7 mouse cellular contexts compared by ENCODE assay signal in genomic region chr6:21984990-21985731, GRCm38 (mm10). TPM values are rescaled to one million over a fixed set of nuclear protein-coding genes. Genes with fewer than 3 reads are reported as not detected.
DNase-seq lines count a peak whose midpoint lies in the region; ATAC-seq and TF ChIP-seq lines count a peak whose summit lies in the region.

No protein-coding gene starts in this region.

- no peaks in the 10 kb centered on the region for H3K4me1 ChIP-seq in G1E (ENCODE audit: insufficient read depth, low read depth, low read length)
- H3K4me1 ChIP-seq in embryonic facial prominence, embryonic 15.5 days, result 0 out of 2 replicates have a peak, but pooled peaks cover 7% of the 10 kb centered on the region
- H3K4me1 ChIP-seq in heart, embryonic 16.5 days (ENCODE audit: control insufficient read depth, insufficient read depth, low read length), result 0 out of 2 replicates have a peak, but pooled peaks cover 3% of the 10 kb centered on the region
- H3K4me1 ChIP-seq in lung, adult 2 months (ENCODE audit: control insufficient read depth, insufficient read depth, low read length), result peaks cover 2% of the 10 kb centered on the region; the same call in 1 of the 2 replicates
- peaks cover 21% of the 10 kb centered on the region for H3K4me1 ChIP-seq in neural tube, embryonic 15.5 days

- peak overlapping the region; percentile 80 for H3K4me2 ChIP-seq in embryonic facial prominence, embryonic 15.5 days (replicated peaks)
- peak overlapping the region; percentile 80 for H3K4me2 ChIP-seq in heart, embryonic 16.5 days (ENCODE audit: low read depth, low read length)
- peak overlapping the region; percentile 95 for H3K4me2 ChIP-seq in neural tube, embryonic 15.5 days

- no peak for TF ChIP-seq CTCF in G1E (IDR thresholded peaks at IDR 0.05; ENCODE audit: low read depth, low read length)
- peak; percentile 15; the same call in 1 of the 2 replicates for TF ChIP-seq CTCF in lung, adult 2 months (IDR thresholded peaks at IDR 0.05; ENCODE audit: insufficient read depth, low read length)

- 2% methylated on average over 16 of the region's 16 CpGs for WGBS in embryonic facial prominence, embryonic 15.5 days
- WGBS in heart, embryonic 16.5 days, result 7% methylated on average over 16 of the region's 16 CpGs
- 6% methylated on average over 16 of the region's 16 CpGs for WGBS in lung, adult 2 months
- 9% methylated on average over 16 of the region's 16 CpGs for WGBS in neural tube, embryonic 15.5 days

- no peak overlapping the region for H3K4me3 ChIP-seq in G1E (ENCODE audit: low read depth, low read length)
- peak overlapping the region; percentile 43 for H3K4me3 ChIP-seq in embryonic facial prominence, embryonic 15.5 days (replicated peaks)
- peak overlapping the region; percentile 58 for H3K4me3 ChIP-seq in heart, embryonic 16.5 days (ENCODE audit: low read length)
- H3K4me3 ChIP-seq in lung, adult 2 months (replicated peaks; ENCODE audit: extremely low read depth, low read depth, low read length), result peak overlapping the region; percentile 56
- H3K4me3 ChIP-seq in neural tube, embryonic 15.5 days (replicated peaks), result peak overlapping the region; percentile 45

- peak; percentile 5 for DNase-seq in G1E (ENCODE audit: low spot score)
- DNase-seq in adrenal gland, adult 8-10 months, result peak; percentile 56
- DNase-seq in kidney, postnatal 25 days, result peak; percentile 47 to 80
- DNase-seq in lung, adult 2 months, result peak; percentile 38

- peak overlapping the region; percentile 27; the same call in 1 of the 2 replicates for H3K9ac ChIP-seq in embryonic facial prominence, embryonic 15.5 days
- peak overlapping the region; percentile 65 for H3K9ac ChIP-seq in heart, embryonic 16.5 days (ENCODE audit: low read length)
- peak overlapping the region; percentile 34 for H3K9ac ChIP-seq in neural tube, embryonic 15.5 days (replicated peaks)

- peak overlapping the region; percentile 87 for H3K27ac ChIP-seq in embryonic facial prominence, embryonic 15.5 days (replicated peaks)
- peak overlapping the region; percentile 64 for H3K27ac ChIP-seq in heart, embryonic 16.5 days (ENCODE audit: low read length)
- H3K27ac ChIP-seq in neural tube, embryonic 15.5 days (replicated peaks), result no peak overlapping the region

- no peaks in the 10 kb centered on the region for H3K9me3 ChIP-seq in G1E (replicated peaks)
- H3K9me3 ChIP-seq in embryonic facial prominence, embryonic 15.5 days (replicated peaks), result no peaks in the 10 kb centered on the region
- H3K9me3 ChIP-seq in heart, embryonic 16.5 days (replicated peaks; ENCODE audit: control insufficient read depth, low read length), result no peaks in the 10 kb centered on the region
- H3K9me3 ChIP-seq in neural tube, embryonic 15.5 days (replicated peaks), result no peaks in the 10 kb centered on the region

- TF ChIP-seq POLR2A in lung, adult 2 months (IDR thresholded peaks at IDR 0.05; ENCODE audit: borderline replicate concordance, extremely low read depth, low read depth, low read length), result no peak

- H3K36me3 ChIP-seq in G1E (replicated peaks), result no peaks in the 10 kb centered on the region
- no peaks in the 10 kb centered on the region for H3K36me3 ChIP-seq in embryonic facial prominence, embryonic 15.5 days
- no peaks in the 10 kb centered on the region for H3K36me3 ChIP-seq in heart, embryonic 16.5 days (ENCODE audit: control insufficient read depth, insufficient read depth)
- H3K36me3 ChIP-seq in neural tube, embryonic 15.5 days, result no peaks in the 10 kb centered on the region

- H3K27me3 ChIP-seq in G1E (ENCODE audit: insufficient read depth, low read length), result peaks cover 16% of the 10 kb centered on the region
- H3K27me3 ChIP-seq in embryonic facial prominence, embryonic 15.5 days, result no peaks in the 10 kb centered on the region
- no peaks in the 10 kb centered on the region for H3K27me3 ChIP-seq in heart, embryonic 16.5 days (ENCODE audit: control insufficient read depth, insufficient read depth, low read length)
- peaks cover 31% of the 10 kb centered on the region for H3K27me3 ChIP-seq in neural tube, embryonic 15.5 days (replicated peaks)

- no peak for ATAC-seq in G1E (ENCODE audit: extremely low read depth, insufficient number of reproducible peaks, low FRiP score, poor library complexity, severe bottlenecking)
- peak; percentile 74 for ATAC-seq in embryonic facial prominence, embryonic 15.5 days (ENCODE audit: insufficient number of reproducible peaks, low FRiP score, low TSS enrichment, low read depth)
- ATAC-seq in heart, embryonic 16.5 days (replicated peaks; ENCODE audit: extremely low read depth, insufficient read depth, low FRiP score), result peak; percentile 56; the same call in 1 of the 2 replicates
- ATAC-seq in neural tube, embryonic 15.5 days (ENCODE audit: low FRiP score), result peak; percentile 47; the same call in 1 of the 2 replicates

RNA-seq across cellular contexts. Expression of gene Cped1, which starts 0.6 kb away (rescaled TPM):
- total RNA-seq in G1E (2014; fragmentation: Nextera tagmentation) (not detected in 2 replicates), G1E (2017) (0.17 and 0.22 TPM in 2 replicates)
- polyA plus RNA-seq in G1E (2012), result not detected in 2 replicates
- 10 to 100 TPM; 49.0 to 62.4 (median 51.9) TPM for total RNA-seq in adrenal gland, adult 8-10 months (2022)
- 28.5 and 30.3 TPM in 2 replicates for polyA plus RNA-seq in embryonic facial prominence, embryonic 15.5 days (2015; fragmentation: Nextera tagmentation; extraction: Ambion mirVana)
- 4.8 and 7.2 TPM in 2 replicates for polyA plus RNA-seq in heart, embryonic 16.5 days (2015; fragmentation: Nextera tagmentation; extraction: Ambion mirVana)
- 23.2 and 29.4 TPM in 2 replicates for polyA plus RNA-seq in lung, adult 2 months (2012; rRNA removed)
- 2.7 and 3.6 TPM in 2 replicates for polyA plus RNA-seq in neural tube, embryonic 15.5 days (2015; fragmentation: Nextera tagmentation; extraction: Ambion mirVana)

RNA-seq across cellular contexts. Expression of gene Ing3, which starts 35.8 kb away (rescaled TPM):
- total RNA-seq in G1E (2014; fragmentation: Nextera tagmentation), result 27.0 and 30.6 TPM in 2 replicates
- total RNA-seq in G1E (2017), result 15.2 and 18.1 TPM in 2 replicates
- 8.7 and 12.5 TPM in 2 replicates for polyA plus RNA-seq in G1E (2012)
- 10 to 100 TPM; 19.4 to 31.3 (median 23.8) TPM for total RNA-seq in adrenal gland, adult 8-10 months (2022)
- polyA plus RNA-seq in embryonic facial prominence, embryonic 15.5 days (2015; fragmentation: Nextera tagmentation; extraction: Ambion mirVana), result 54.4 and 55.2 TPM in 2 replicates
- polyA plus RNA-seq in heart, embryonic 16.5 days (2015; fragmentation: Nextera tagmentation; extraction: Ambion mirVana), result 35.2 and 39.7 TPM in 2 replicates
- 6.5 and 7.5 TPM in 2 replicates for polyA plus RNA-seq in lung, adult 2 months (2012; rRNA removed)
- polyA plus RNA-seq in neural tube, embryonic 15.5 days (2015; fragmentation: Nextera tagmentation; extraction: Ambion mirVana), result 38.7 and 45.5 TPM in 2 replicates

Comparison
In these comparisons a context has a peak if more than half of its experiments do, and no peak if none do; other contexts are left out.
1. DNase-seq: peak in every context shown above with its lines; median percentile 64 in kidney, postnatal 25 days; 56 in adrenal gland, adult 8-10 months; 38 in lung, adult 2 months; 5 in G1E.